ENCODE assay signal across 8 mouse cellular contexts in the genomic region with DNA sequence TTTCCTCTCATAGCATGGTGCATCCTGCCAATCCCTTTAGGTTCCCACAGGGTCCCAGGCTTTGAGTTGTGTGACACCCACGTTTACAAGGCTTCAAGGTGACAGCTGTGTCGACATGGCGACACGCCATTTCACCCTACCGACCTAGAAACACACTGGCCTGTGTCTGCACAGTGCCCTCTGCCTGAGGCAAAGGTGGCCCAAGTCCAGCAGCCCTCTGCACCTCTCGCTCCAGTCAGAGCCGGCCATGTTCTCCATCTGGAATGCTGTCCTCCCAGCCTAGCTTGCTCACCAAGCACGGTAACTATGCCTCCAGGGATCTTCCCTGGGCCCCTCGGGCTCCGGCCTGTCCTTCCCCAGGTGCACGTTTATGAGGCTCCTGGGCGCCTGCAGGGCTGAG. TPM values are rescaled to one million over a fixed set of nuclear protein-coding genes. Genes with fewer than 3 reads are reported as not detected.
A peak's percentile ranks its signal among the peaks of the same experiment; 100 is the strongest.
DNase-seq lines count a peak whose midpoint lies in the region; ATAC-seq and TF ChIP-seq lines count a peak whose summit lies in the region.

No protein-coding gene starts in this region.

- no peak for DNase-seq in lung, postnatal 0 days (ENCODE audit: low spot score)
- DNase-seq in lung, postnatal 36 days, result no peak
- peak; percentile 20 to 28 for DNase-seq in cerebellum, postnatal 36 days
- DNase-seq in layer of hippocampus, adult 8-10 months (ENCODE audit: low spot score in 2 of 2), result no peak
- no peak for DNase-seq in ovary, postnatal 36 days (ENCODE audit: low spot score)
- DNase-seq in frontal cortex, postnatal 14 days (ENCODE audit: low spot score in 2 of 2), result no peak

- WGBS in lung, postnatal 0 days, result 73% methylated on average over 12 of the region's 12 CpGs
- WGBS in kidney, embryonic 15.5 days, result 67% methylated on average over 12 of the region's 12 CpGs
- 81% methylated on average over 12 of the region's 12 CpGs for WGBS in neural tube, embryonic 13.5 days

- no peaks in the 10 kb centered on the region for H3K27me3 ChIP-seq in lung, postnatal 0 days (replicated peaks; ENCODE audit: insufficient read depth, low read length)
- H3K27me3 ChIP-seq in kidney, embryonic 15.5 days, result no peaks in the 10 kb centered on the region
- H3K27me3 ChIP-seq in neural tube, embryonic 13.5 days, result no peaks in the 10 kb centered on the region

- no peak overlapping the region for H3K4me3 ChIP-seq in lung, postnatal 0 days (ENCODE audit: low read depth, low read length)
- H3K4me3 ChIP-seq in kidney, embryonic 15.5 days (replicated peaks), result peak overlapping the region; percentile 58
- peak overlapping the region; percentile 47; the same call in 1 of the 2 replicates for H3K4me3 ChIP-seq in neural tube, embryonic 13.5 days

- no peak for TF ChIP-seq CTCF in lung, postnatal 0 days (IDR thresholded peaks at IDR 0.05)

- no peaks in the 10 kb centered on the region for H3K9me3 ChIP-seq in lung, postnatal 0 days (ENCODE audit: low read length)
- peaks cover 3% of the 10 kb centered on the region; the same call in 1 of the 2 replicates for H3K9me3 ChIP-seq in kidney, embryonic 15.5 days (replicated peaks)
- H3K9me3 ChIP-seq in neural tube, embryonic 13.5 days, result peaks cover under 1% of the 10 kb centered on the region; the same call in 1 of the 2 replicates

- H3K4me2 ChIP-seq in lung, postnatal 0 days (replicated peaks; ENCODE audit: low read depth, low read length), result peak overlapping the region; percentile 61; the same call in 1 of the 2 replicates
- H3K4me2 ChIP-seq in kidney, embryonic 15.5 days, result peak overlapping the region; percentile 79
- peak overlapping the region; percentile 61; the same call in 1 of the 2 replicates for H3K4me2 ChIP-seq in neural tube, embryonic 13.5 days

- no peak overlapping the region; the same call in 1 of the 2 replicates for H3K27ac ChIP-seq in lung, postnatal 0 days (ENCODE audit: low read length)
- no peak overlapping the region for H3K27ac ChIP-seq in kidney, embryonic 15.5 days
- H3K27ac ChIP-seq in neural tube, embryonic 13.5 days (replicated peaks), result no peak overlapping the region

- H3K9ac ChIP-seq in lung, postnatal 0 days (replicated peaks; ENCODE audit: low read depth), result no peak overlapping the region
- no peak overlapping the region for H3K9ac ChIP-seq in kidney, embryonic 15.5 days
- H3K9ac ChIP-seq in neural tube, embryonic 13.5 days, result no peak overlapping the region; the same call in 1 of the 2 replicates

- no peaks in the 10 kb centered on the region for H3K36me3 ChIP-seq in lung, postnatal 0 days (ENCODE audit: insufficient read depth, low read length)
- no peaks in the 10 kb centered on the region for H3K36me3 ChIP-seq in kidney, embryonic 15.5 days
- H3K36me3 ChIP-seq in neural tube, embryonic 13.5 days, result no peaks in the 10 kb centered on the region

- no peak for ATAC-seq in lung, postnatal 0 days
- no peak for ATAC-seq in kidney, embryonic 15.5 days (replicated peaks; ENCODE audit: low FRiP score)
- ATAC-seq in neural tube, embryonic 13.5 days (ENCODE audit: low read depth), result no peak; the same call in 1 of the 2 replicates

- TF ChIP-seq EP300 in lung, postnatal 0 days (IDR thresholded peaks at IDR 0.05), result no peak

- peaks cover 5% of the 10 kb centered on the region for H3K4me1 ChIP-seq in lung, postnatal 0 days (ENCODE audit: insufficient read depth, low read depth, low read length)
- peaks cover 22% of the 10 kb centered on the region for H3K4me1 ChIP-seq in kidney, embryonic 15.5 days
- peaks cover 11% of the 10 kb centered on the region; the same call in 1 of the 2 replicates for H3K4me1 ChIP-seq in neural tube, embryonic 13.5 days (replicated peaks)

RNA-seq across cellular contexts. Expression of a gene that starts 13.9 kb away (rescaled TPM):
- 9.1 and 12.4 TPM in 2 replicates for polyA plus RNA-seq in lung, postnatal 0 days (2015; fragmentation: Nextera tagmentation; extraction: Ambion mirVana)
- 12.1 and 14.0 TPM in 2 replicates for polyA plus RNA-seq in kidney, embryonic 15.5 days (2015; fragmentation: Nextera tagmentation; extraction: Ambion mirVana)
- 7.2 and 7.8 TPM in 2 replicates for polyA plus RNA-seq in neural tube, embryonic 13.5 days (2015; fragmentation: Nextera tagmentation; extraction: Ambion mirVana)
- total RNA-seq in layer of hippocampus, adult 8-10 months (2022), result 10 to 100 TPM; 12.5 to 14.0 (median 12.8) TPM

RNA-seq across cellular contexts. Expression of a gene that starts 46.4 kb away (rescaled TPM):
- polyA plus RNA-seq in lung, postnatal 0 days (2015; fragmentation: Nextera tagmentation; extraction: Ambion mirVana), result 6.7 and 9.5 TPM in 2 replicates
- 10.0 and 10.5 TPM in 2 replicates for polyA plus RNA-seq in kidney, embryonic 15.5 days (2015; fragmentation: Nextera tagmentation; extraction: Ambion mirVana)
- polyA plus RNA-seq in neural tube, embryonic 13.5 days (2015; fragmentation: Nextera tagmentation; extraction: Ambion mirVana), result 5.8 and 6.8 TPM in 2 replicates
- 10 to 100 TPM; 14.9 to 19.8 (median 17.1) TPM for total RNA-seq in layer of hippocampus, adult 8-10 months (2022)

Comparison
In these comparisons a context has a peak if more than half of its experiments do, and no peak if none do; other contexts are left out.
1. DNase-seq: peak in cerebellum, postnatal 36 days (2 of 2); none in lung, postnatal 0 days (single experiment), lung, postnatal 36 days (single experiment), layer of hippocampus, adult 8-10 months (0 of 2), ovary, postnatal 36 days (single experiment) and frontal cortex, postnatal 14 days (0 of 2).
2. Peak in every context shown above with its lines, with median percentiles within 50 percentile points of each other: H3K4me2 ChIP-seq.